Mouse (Mus musculus): ENCODE data around the gene Gng8.

The Gng8 gene

GRCm38 (mm10) chr7:16876608-16877007 lies 15.0 kb upstream of the Gng8 start:
- DNase-seq = no peak

GRCm38 (mm10) chr7:16877717-16878116 lies 13.9 kb upstream of the Gng8 start:
- no peak for DNase-seq

- peak; percentile 83 for DNase-seq
Observed at GRCm38 (mm10) chr7:16879796-16880547, 11.6 kb upstream of the Gng8 start.

- no peak for DNase-seq
Observed at GRCm38 (mm10) chr7:16880615-16881014, 11.0 kb upstream of the Gng8 start.

- no peak for DNase-seq
Observed at GRCm38 (mm10) chr7:16883162-16883561, 8.4 kb upstream of the Gng8 start.

GRCm38 (mm10) chr7:16884334-16884733 lies 7.3 kb upstream of the Gng8 start:
- no peak for DNase-seq

GRCm38 (mm10) chr7:16885271-16885776 lies 6.3 kb upstream of the Gng8 start:
- DNase-seq = no peak

- no peak for DNase-seq
Observed at GRCm38 (mm10) chr7:16885905-16886304, 5.7 kb upstream of the Gng8 start.

GRCm38 (mm10) chr7:16890536-16890935 lies 1.1 kb upstream of the Gng8 start:
- no peak for DNase-seq

GRCm38 (mm10) chr7:16890944-16891343 lies 642 bp upstream of the Gng8 start:
- no peak for DNase-seq

GRCm38 (mm10) chr7:16892352-16892730 lies 755 bp downstream of the Gng8 start:
- DNase-seq = no peak

- DNase-seq = no peak
Observed at GRCm38 (mm10) chr7:16893612-16894011, 2.0 kb downstream of the Gng8 start.

- DNase-seq = no peak
Observed at GRCm38 (mm10) chr7:16894279-16894678, 2.7 kb downstream of the Gng8 start.

GRCm38 (mm10) chr7:16895000-16895399 lies 3.4 kb downstream of the Gng8 start:
- DNase-seq = no peak

GRCm38 (mm10) chr7:16895511-16895910 lies 3.9 kb downstream of the Gng8 start:
- DNase-seq = no peak

- no peak for DNase-seq
Observed at GRCm38 (mm10) chr7:16900526-16900925, 8.9 kb downstream of the Gng8 start.

GRCm38 (mm10) chr7:16903439-16903955 lies 11.9 kb downstream of the Gng8 start:
- no peak for DNase-seq

- DNase-seq = no peak
Observed at GRCm38 (mm10) chr7:16904120-16904675, 12.6 kb downstream of the Gng8 start.

GRCm38 (mm10) chr7:16905491-16906021 lies 14.0 kb downstream of the Gng8 start:
- DNase-seq = no peak

GRCm38 (mm10) chr7:16906281-16906680 lies 14.7 kb downstream of the Gng8 start, which contains the start of gene Ptgir:
Gene Ptgir (plus strand): TSS chr7:16906490.
- DNase-seq = no peak

- DNase-seq = no peak
Observed at GRCm38 (mm10) chr7:16906889-16907559, 15.4 kb downstream of the Gng8 start.

GRCm38 (mm10) chr7:16907842-16908241 lies 16.3 kb downstream of the Gng8 start:
- DNase-seq = no peak

GRCm38 (mm10) chr7:16908367-16908766 lies 16.8 kb downstream of the Gng8 start:
- DNase-seq = no peak

All from layer of hippocampus, adult 9-11 months (tissue).